Mouse (Mus musculus): ENCODE measurements around the gene Ryr2. TPM values are rescaled to one million over a fixed set of nuclear protein-coding genes. Genes with fewer than 3 reads are reported as not detected.

Gene Ryr2
- total and polyA plus RNA-seq, 3 experiments = 0.60 TPM; not detected in 2

DNA sequence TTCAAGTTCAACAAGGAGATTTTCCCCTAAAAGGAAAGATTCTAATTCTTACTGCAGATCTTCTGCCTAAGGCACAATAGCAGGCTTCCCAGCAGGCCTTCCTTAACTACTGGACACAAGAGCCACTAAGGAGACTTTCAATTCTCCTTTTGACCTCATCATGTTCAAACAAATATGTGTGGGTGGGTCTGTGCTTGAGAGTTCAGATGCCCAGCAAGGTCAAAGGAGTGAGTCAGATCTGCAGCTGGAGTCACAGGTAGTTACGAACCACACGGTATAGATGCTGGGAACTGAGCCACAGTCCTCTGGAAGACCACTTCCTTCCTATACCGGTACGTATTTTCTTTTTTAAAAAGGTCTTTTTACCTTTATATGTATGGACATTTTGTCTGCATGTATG is 198.6 kb downstream of the Ryr2 start:
- DNase-seq (ENCODE audit: low spot score) (no peak), ATAC-seq (ENCODE audit: extremely low read depth, insufficient number of reproducible peaks, low FRiP score, poor library complexity, severe bottlenecking) (no peak)
- TF ChIP-seq GATA1 (IDR thresholded peaks at IDR 0.05; ENCODE audit: borderline replicate concordance, low read length) (no peak), GATA2 (IDR thresholded peaks at IDR 0.05; ENCODE audit: borderline replicate concordance, low read depth, low read length) (no peak)
- Histone ChIP-seq H3K9me3 (replicated peaks) (no peaks in the 10 kb centered on the region), H3K4me3 (ENCODE audit: low read depth, low read length) (no peak overlapping the region), H3K4me1 (ENCODE audit: insufficient read depth, low read depth, low read length) (no peaks in the 10 kb centered on the region), H3K27me3 (ENCODE audit: insufficient read depth, low read length) (peaks cover 10% of the 10 kb centered on the region), H3K36me3 (replicated peaks) (no peaks in the 10 kb centered on the region)

DNA sequence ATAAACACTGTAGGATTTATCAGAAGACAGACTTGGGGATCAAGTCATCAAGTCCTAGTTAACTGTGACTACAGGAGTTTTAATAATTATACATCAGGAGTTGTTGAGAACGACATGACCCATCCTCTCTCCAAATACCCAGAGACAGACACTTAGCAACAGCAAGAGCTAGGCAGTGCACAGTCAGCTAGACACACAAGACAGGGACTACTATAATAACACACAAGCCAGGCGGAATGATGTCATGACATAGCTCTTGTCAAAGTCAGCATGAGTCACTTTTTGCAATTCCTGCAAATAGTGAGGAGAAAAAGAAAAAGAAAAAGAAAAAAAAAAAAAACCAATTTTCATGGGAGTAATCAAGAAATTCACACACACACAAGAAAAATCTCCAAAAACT is 201.6 kb downstream of the Ryr2 start:
- DNase-seq (ENCODE audit: low spot score) (no peak), ATAC-seq (ENCODE audit: extremely low read depth, insufficient number of reproducible peaks, low FRiP score, poor library complexity, severe bottlenecking) (no peak)
- H3K4me1 ChIP-seq (ENCODE audit: insufficient read depth, low read depth, low read length) = no peaks in the 10 kb centered on the region
- H3K4me3 ChIP-seq (ENCODE audit: low read depth, low read length) = no peak overlapping the region
- no peaks in the 10 kb centered on the region for H3K9me3 ChIP-seq (replicated peaks)
- H3K36me3 ChIP-seq (replicated peaks) = no peaks in the 10 kb centered on the region
- 0 out of 2 replicates have a peak, but pooled peaks cover 2% of the 10 kb centered on the region for H3K27me3 ChIP-seq (ENCODE audit: insufficient read depth, low read length)
- TF ChIP-seq CTCF (IDR thresholded peaks at IDR 0.05; ENCODE audit: low read depth, low read length) = no peak
- no peak for TF ChIP-seq GATA1 (IDR thresholded peaks at IDR 0.05; ENCODE audit: borderline replicate concordance, low read length)
- no peak for TF ChIP-seq POLR2AphosphoS5 (IDR thresholded peaks at IDR 0.05; ENCODE audit: insufficient replicate concordance, low read depth, low read length)
- no peak for TF ChIP-seq TAL1 (conservative IDR thresholded peaks at IDR 0.05; ENCODE audit: low read depth, low read length)
- TF ChIP-seq GATA2 (IDR thresholded peaks at IDR 0.05; ENCODE audit: borderline replicate concordance, low read depth, low read length) = no peak

DNA sequence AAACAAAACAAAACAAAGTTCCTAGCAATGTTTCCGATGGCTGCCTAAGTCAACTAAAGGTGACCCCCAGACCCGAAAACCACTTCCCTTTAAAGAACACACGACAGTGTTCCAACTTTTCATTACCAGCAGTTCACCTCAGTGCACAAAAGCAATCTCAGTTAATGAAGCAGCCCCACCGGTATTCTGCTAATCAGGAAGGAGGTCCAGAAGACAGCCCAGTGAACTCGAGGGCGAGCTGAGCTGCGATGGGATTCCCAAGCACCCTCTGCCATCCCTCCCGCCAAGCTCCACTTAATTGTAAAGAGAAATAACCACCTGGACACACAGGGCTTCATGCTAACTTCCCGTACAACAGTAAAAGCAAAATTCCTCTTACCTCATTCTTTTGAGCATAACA is 203.5 kb downstream of the Ryr2 start:
- no peak for DNase-seq (ENCODE audit: low spot score)
- Histone ChIP-seq H3K4me3 (ENCODE audit: low read depth, low read length) (no peak overlapping the region), H3K4me1 (ENCODE audit: insufficient read depth, low read depth, low read length) (no peaks in the 10 kb centered on the region), H3K9me3 (replicated peaks) (no peaks in the 10 kb centered on the region), H3K27me3 (ENCODE audit: insufficient read depth, low read length) (0 out of 2 replicates have a peak, but pooled peaks cover 2% of the 10 kb centered on the region), H3K36me3 (replicated peaks) (no peaks in the 10 kb centered on the region)
- ATAC-seq (ENCODE audit: extremely low read depth, insufficient number of reproducible peaks, low FRiP score, poor library complexity, severe bottlenecking) = no peak
- TF ChIP-seq TAL1 (conservative IDR thresholded peaks at IDR 0.05; ENCODE audit: low read depth, low read length) (no peak), CTCF (IDR thresholded peaks at IDR 0.05; ENCODE audit: low read depth, low read length) (no peak), POLR2AphosphoS5 (IDR thresholded peaks at IDR 0.05; ENCODE audit: insufficient replicate concordance, low read depth, low read length) (no peak), GATA2 (IDR thresholded peaks at IDR 0.05; ENCODE audit: borderline replicate concordance, low read depth, low read length) (no peak), GATA1 (IDR thresholded peaks at IDR 0.05; ENCODE audit: borderline replicate concordance, low read length) (no peak)

GRCm38 (mm10) chr13:11902856-11903255 is 203.9 kb downstream of the Ryr2 start:
- no peaks in the 10 kb centered on the region for H3K4me1 ChIP-seq (ENCODE audit: insufficient read depth, low read depth, low read length)
- no peak overlapping the region for H3K4me3 ChIP-seq (ENCODE audit: low read depth, low read length)
- 0 out of 2 replicates have a peak, but pooled peaks cover 2% of the 10 kb centered on the region for H3K27me3 ChIP-seq (ENCODE audit: insufficient read depth, low read length)
- no peak for ATAC-seq (ENCODE audit: extremely low read depth, insufficient number of reproducible peaks, low FRiP score, poor library complexity, severe bottlenecking)
- no peaks in the 10 kb centered on the region for H3K9me3 ChIP-seq (replicated peaks)
- DNase-seq (ENCODE audit: low spot score) = no peak
- TF ChIP-seq POLR2AphosphoS5 (IDR thresholded peaks at IDR 0.05; ENCODE audit: insufficient replicate concordance, low read depth, low read length) (no peak), CTCF (IDR thresholded peaks at IDR 0.05; ENCODE audit: low read depth, low read length) (no peak), TAL1 (conservative IDR thresholded peaks at IDR 0.05; ENCODE audit: low read depth, low read length) (no peak), GATA1 (IDR thresholded peaks at IDR 0.05; ENCODE audit: borderline replicate concordance, low read length) (no peak), GATA2 (IDR thresholded peaks at IDR 0.05; ENCODE audit: borderline replicate concordance, low read depth, low read length) (no peak)
- H3K36me3 ChIP-seq (replicated peaks) = no peaks in the 10 kb centered on the region

DNA sequence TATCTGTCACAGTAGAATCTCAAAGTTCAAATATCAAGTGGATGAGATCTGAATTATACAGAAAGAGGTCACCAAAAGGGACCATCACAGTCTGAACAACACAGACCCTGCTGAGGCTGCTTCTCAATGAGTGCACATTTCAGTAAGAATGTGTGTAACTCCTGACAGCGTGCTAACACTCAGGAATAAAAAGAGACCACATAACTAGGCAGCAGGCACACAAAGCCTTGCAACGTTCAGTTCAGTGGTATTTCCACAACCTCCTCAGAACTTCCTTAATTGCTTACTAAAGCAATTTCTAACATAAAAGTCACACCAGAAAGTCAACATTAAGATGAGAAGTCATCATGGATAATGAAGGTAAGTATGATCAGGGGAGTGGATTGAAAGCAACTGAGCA is 206.1 kb downstream of the Ryr2 start:
- Histone ChIP-seq H3K4me1 (ENCODE audit: insufficient read depth, low read depth, low read length) (no peaks in the 10 kb centered on the region), H3K36me3 (replicated peaks) (no peaks in the 10 kb centered on the region), H3K9me3 (replicated peaks) (no peaks in the 10 kb centered on the region), H3K4me3 (ENCODE audit: low read depth, low read length) (no peak overlapping the region), H3K27me3 (ENCODE audit: insufficient read depth, low read length) (0 out of 2 replicates have a peak, but pooled peaks cover 2% of the 10 kb centered on the region)
- TF ChIP-seq GATA2 (IDR thresholded peaks at IDR 0.05; ENCODE audit: borderline replicate concordance, low read depth, low read length) = no peak
- TF ChIP-seq CTCF (IDR thresholded peaks at IDR 0.05; ENCODE audit: low read depth, low read length) = no peak
- no peak for TF ChIP-seq POLR2AphosphoS5 (IDR thresholded peaks at IDR 0.05; ENCODE audit: insufficient replicate concordance, low read depth, low read length)
- no peak for TF ChIP-seq GATA1 (IDR thresholded peaks at IDR 0.05; ENCODE audit: borderline replicate concordance, low read length)
- TF ChIP-seq TAL1 (conservative IDR thresholded peaks at IDR 0.05; ENCODE audit: low read depth, low read length) = no peak
- DNase-seq (ENCODE audit: low spot score) (no peak), ATAC-seq (ENCODE audit: extremely low read depth, insufficient number of reproducible peaks, low FRiP score, poor library complexity, severe bottlenecking) (no peak)

GRCm38 (mm10) chr13:11895631-11896030 is 211.1 kb downstream of the Ryr2 start:
- ATAC-seq (ENCODE audit: extremely low read depth, insufficient number of reproducible peaks, low FRiP score, poor library complexity, severe bottlenecking) (no peak), DNase-seq (ENCODE audit: low spot score) (no peak)
- no peaks in the 10 kb centered on the region for H3K27me3 ChIP-seq (ENCODE audit: insufficient read depth, low read length)
- H3K4me3 ChIP-seq (ENCODE audit: low read depth, low read length) = no peak overlapping the region
- no peaks in the 10 kb centered on the region for H3K4me1 ChIP-seq (ENCODE audit: insufficient read depth, low read depth, low read length)
- TF ChIP-seq GATA1 (IDR thresholded peaks at IDR 0.05; ENCODE audit: borderline replicate concordance, low read length) = no peak
- no peak for TF ChIP-seq TAL1 (conservative IDR thresholded peaks at IDR 0.05; ENCODE audit: low read depth, low read length)
- no peak for TF ChIP-seq CTCF (IDR thresholded peaks at IDR 0.05; ENCODE audit: low read depth, low read length)
- TF ChIP-seq POLR2AphosphoS5 (IDR thresholded peaks at IDR 0.05; ENCODE audit: insufficient replicate concordance, low read depth, low read length) = no peak
- no peak for TF ChIP-seq GATA2 (IDR thresholded peaks at IDR 0.05; ENCODE audit: borderline replicate concordance, low read depth, low read length)
- H3K36me3 ChIP-seq (replicated peaks) = no peaks in the 10 kb centered on the region
- no peaks in the 10 kb centered on the region for H3K9me3 ChIP-seq (replicated peaks)

Measured in G1E (cell line).